Mouse (Mus musculus) spleen, adult 2 months (tissue): ENCODE measurements around the gene Abcc12.

Experiments used
- CTCF ChIP-seq: fragments of 200-500 bp; IDR thresholded peaks from 2 replicates; pipeline ENCODE4 v1.5.1; 2011; ENCODE audit warnings: mild to moderate bottlenecking, inconsistent platforms; ENCODE audit not compliant: insufficient read depth, insufficient read length, insufficient replicate concordance; ENCODE audit errors: extremely low read depth
- POLR2A ChIP-seq: fragments of 200-500 bp; IDR thresholded peaks from 2 replicates; pipeline ENCODE4 v1.6.1; 2011; ENCODE audit warnings: low read depth, low read length, inconsistent platforms

- TF ChIP-seq POLR2A (no peak), CTCF (no peak)
These were observed 6.2 kb upstream of the Abcc12 start for GRCm38 (mm10) chr8:86586642-86587041.
